Mouse (Mus musculus) brain, embryonic 14.5 days (tissue): ENCODE results near the gene Ncbp3.

Source experiments
- CTCF ChIP-seq: fragments of 200-500 bp; IDR thresholded peaks from 2 replicates; pipeline ENCODE4 v1.5.1; 2012; ENCODE audit warnings: inconsistent platforms, mild to moderate bottlenecking, moderate library complexity, borderline replicate concordance; ENCODE audit not compliant: insufficient read depth, insufficient read length; ENCODE audit errors: extremely low read depth
- POLR2A ChIP-seq: fragments of 200-500 bp; IDR thresholded peaks from 2 replicates; pipeline ENCODE4 v1.6.1; 2012; ENCODE audit warnings: mild to moderate bottlenecking, inconsistent platforms, borderline replicate concordance; ENCODE audit not compliant: poor library complexity, insufficient read depth, insufficient read length, severe bottlenecking; ENCODE audit errors: extremely low read depth

GRCm38 (mm10) chr11:73136587-73136986 is 89.0 kb downstream of the Ncbp3 start:
- TF ChIP-seq CTCF, result no peak
- no peak for TF ChIP-seq POLR2A
